Mouse (Mus musculus) small intestine, adult 2 months (tissue): ENCODE measurements around the gene Cpt1a. TPM values are rescaled to one million over a fixed set of nuclear protein-coding genes. Genes with fewer than 3 reads are reported as not detected.

Source experiments
- H3K27ac ChIP-seq: fragments of 200-500 bp; 2 replicates; pipeline ENCODE4 v1.5.1; 2012; ENCODE audit warnings: low read depth, low read length, control low read depth, inconsistent platforms; ENCODE audit not compliant: insufficient read depth
- H3K27me3 ChIP-seq: fragments of 200-500 bp; 2 replicates; pipeline ENCODE4 v1.6.1; 2012; ENCODE audit warnings: mild to moderate bottlenecking, moderate library complexity, low read length, inconsistent platforms; ENCODE audit not compliant: control insufficient read depth, insufficient read depth
- H3K36me3 ChIP-seq: fragments of 200-500 bp; 2 replicates; pipeline ENCODE4 v1.6.1; 2012; ENCODE audit warnings: mild to moderate bottlenecking, low read length, control low read depth, inconsistent platforms; ENCODE audit not compliant: control insufficient read depth, insufficient read depth
- H3K4me1 ChIP-seq: fragments of 200-500 bp; 2 replicates; pipeline ENCODE4 v1.6.1; 2012; ENCODE audit warnings: low read length, inconsistent platforms, mixed read lengths; ENCODE audit not compliant: control insufficient read depth, insufficient read depth, insufficient read length
- H3K4me3 ChIP-seq: fragments of 200-500 bp; 2 replicates; pipeline ENCODE4 v1.5.1; 2012; ENCODE audit warnings: low read depth, mild to moderate bottlenecking, control low read depth, inconsistent platforms, low read length, moderate library complexity
- CTCF ChIP-seq: fragments of 200-500 bp; IDR thresholded peaks from 2 replicates; pipeline ENCODE4 v1.5.1; 2012; ENCODE audit warnings: low read depth, mild to moderate bottlenecking, control low read depth, inconsistent platforms, low read length, moderate library complexity, mixed read lengths; ENCODE audit not compliant: insufficient replicate concordance, insufficient read length; ENCODE audit errors: extremely low read depth
- POLR2A ChIP-seq: fragments of 200-500 bp; IDR thresholded peaks from 2 replicates; pipeline ENCODE4 v1.6.1; 2012; ENCODE audit warnings: low read depth, mild to moderate bottlenecking, control low read depth, inconsistent platforms, low read length, moderate library complexity
- WGBS: fragments of 180-500 bp; shearing (Covaris S2); methylation state at CpG from one replicate; pipeline ENCODE4 v1.1.7; 2018; 5-methylcytosine and 5-hydroxymethylcytosine counted together
- polyA plus RNA-seq: library from polyadenylated mRNA; depleted of rRNA; stranded (reverse); fragments of >200 nt; gene quantifications from 2 replicates; pipeline ENCODE4 v1.2.3, GENCODE M21; 2012

Cpt1a gene
- polyA plus RNA-seq, 1 experiment: 92.1 TPM

DNA sequence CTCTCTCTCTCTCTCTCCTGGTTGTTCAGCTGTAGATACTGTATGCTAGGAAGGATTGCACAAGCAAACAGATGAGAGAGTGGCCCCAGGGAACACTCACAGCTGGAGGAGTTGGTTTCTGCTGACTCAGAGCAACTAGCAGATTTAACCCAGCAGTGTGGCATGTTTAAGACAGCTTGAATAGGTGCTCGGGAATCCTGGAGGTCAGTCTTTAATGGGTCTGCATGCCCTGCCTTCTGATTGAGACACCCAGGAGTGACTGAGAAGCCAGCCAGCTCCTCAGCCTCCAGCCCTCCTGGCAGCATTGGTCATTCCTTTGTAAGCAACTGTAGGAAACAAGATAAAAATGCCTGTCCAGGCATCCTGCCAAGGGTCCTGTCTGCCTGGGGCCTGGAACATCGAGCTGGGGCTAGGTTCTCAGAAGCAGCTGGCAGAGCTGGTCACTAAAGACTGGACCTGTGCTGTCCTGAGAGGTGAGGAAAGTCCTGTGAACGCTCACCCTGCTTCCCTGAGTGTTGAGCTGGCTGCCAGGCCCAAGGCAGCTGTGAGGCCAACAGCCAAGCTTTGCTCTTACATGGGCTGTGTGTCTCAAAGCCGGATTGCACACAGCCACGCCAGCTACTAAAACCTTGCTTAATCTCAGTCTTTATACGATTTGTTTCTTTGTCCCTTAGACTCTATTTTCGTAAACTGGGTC, 31.4 kb downstream of the Cpt1a start:
- TF ChIP-seq POLR2A: no peak
- TF ChIP-seq CTCF: no peak
- H3K27me3 ChIP-seq: no peaks in the 10 kb centered on the region
- WGBS: 59% methylated on average over 7 of the region's 7 CpGs
- no peak overlapping the region for H3K27ac ChIP-seq
- H3K4me3 ChIP-seq: no peak overlapping the region
- H3K36me3 ChIP-seq: peaks cover 52% of the 10 kb centered on the region
- no peaks in the 10 kb centered on the region for H3K4me1 ChIP-seq

DNA sequence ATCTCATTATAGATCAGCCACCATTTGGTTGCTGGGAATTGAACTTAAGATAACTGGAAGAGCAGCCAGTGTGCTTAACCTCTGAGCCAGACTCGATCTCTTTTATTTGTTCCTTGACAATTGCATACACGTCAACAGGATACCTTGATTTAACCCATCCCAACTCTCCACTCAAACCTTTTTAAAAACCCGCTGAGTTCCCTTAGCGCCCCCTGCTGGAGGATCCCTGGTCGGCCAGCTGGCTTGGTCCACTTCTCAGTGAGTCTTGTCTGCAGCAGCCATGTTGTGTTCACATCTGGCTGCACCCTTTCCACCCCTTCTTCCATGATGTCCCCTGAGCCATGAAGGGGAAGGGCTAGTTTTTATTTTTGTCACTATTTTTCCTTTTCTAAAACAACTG, 33.0 kb downstream of the Cpt1a start:
- TF ChIP-seq CTCF (peak; percentile 62; the same call in 1 of the 2 replicates), POLR2A (no peak)
- Histone ChIP-seq H3K36me3 (peaks cover 47% of the 10 kb centered on the region), H3K27ac (no peak overlapping the region), H3K4me1 (no peaks in the 10 kb centered on the region), H3K4me3 (no peak overlapping the region), H3K27me3 (no peaks in the 10 kb centered on the region)
- 79% methylated on average over 5 of the region's 5 CpGs for WGBS

DNA sequence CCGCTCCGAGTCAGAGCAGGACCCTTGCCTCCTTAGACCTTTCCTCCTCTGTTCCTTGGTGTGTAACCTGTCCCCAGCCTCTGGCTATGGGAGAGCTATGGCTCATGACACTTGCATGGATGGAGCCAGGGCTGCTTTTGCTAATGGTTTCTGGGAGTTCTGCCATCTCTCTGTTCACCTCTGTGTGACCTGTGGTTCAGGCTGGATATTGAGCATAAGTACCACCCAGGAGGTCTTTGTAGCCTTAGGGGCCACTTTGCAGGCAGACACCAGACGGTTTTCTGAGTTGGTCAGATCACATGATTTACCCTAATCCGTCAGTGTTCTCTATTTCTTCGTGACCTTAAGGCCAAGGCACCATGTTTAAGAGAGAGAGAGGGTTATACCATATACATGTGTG, 34.4 kb downstream of the Cpt1a start:
- peaks cover 56% of the 10 kb centered on the region for H3K36me3 ChIP-seq
- H3K27ac ChIP-seq: no peak overlapping the region
- TF ChIP-seq CTCF (no peak), POLR2A (no peak)
- WGBS: 94% methylated on average over 5 of the region's 5 CpGs
- H3K4me3 ChIP-seq: no peak overlapping the region
- no peaks in the 10 kb centered on the region for H3K27me3 ChIP-seq
- no peaks in the 10 kb centered on the region for H3K4me1 ChIP-seq

DNA sequence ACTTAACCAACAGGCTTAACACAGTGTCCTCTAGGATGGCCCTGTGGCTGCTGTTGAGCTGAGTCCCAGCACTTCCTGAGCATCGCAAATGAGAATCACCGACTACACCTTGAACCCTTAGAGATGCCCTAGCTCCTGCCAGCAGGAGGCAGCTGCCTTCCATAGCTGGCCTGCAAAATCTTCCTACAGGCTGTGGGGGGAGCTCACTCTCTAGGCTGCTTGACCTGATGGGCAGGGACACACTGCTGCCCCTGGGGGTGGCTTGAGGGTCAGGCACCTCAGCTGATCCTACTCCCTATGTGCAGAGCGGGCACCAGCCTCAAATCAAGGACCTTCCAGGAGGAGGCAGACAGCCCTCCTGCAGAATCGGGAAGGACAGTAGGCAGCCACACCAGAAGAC, 35.5 kb downstream of the Cpt1a start:
- no peak for TF ChIP-seq POLR2A
- TF ChIP-seq CTCF: no peak
- no peak overlapping the region for H3K27ac ChIP-seq
- H3K36me3 ChIP-seq: peaks cover 58% of the 10 kb centered on the region
- whole genome bisulfite sequencing: 87% methylated on average over 4 of the region's 4 CpGs
- no peaks in the 10 kb centered on the region for H3K4me1 ChIP-seq
- no peak overlapping the region for H3K4me3 ChIP-seq
- no peaks in the 10 kb centered on the region for H3K27me3 ChIP-seq

DNA sequence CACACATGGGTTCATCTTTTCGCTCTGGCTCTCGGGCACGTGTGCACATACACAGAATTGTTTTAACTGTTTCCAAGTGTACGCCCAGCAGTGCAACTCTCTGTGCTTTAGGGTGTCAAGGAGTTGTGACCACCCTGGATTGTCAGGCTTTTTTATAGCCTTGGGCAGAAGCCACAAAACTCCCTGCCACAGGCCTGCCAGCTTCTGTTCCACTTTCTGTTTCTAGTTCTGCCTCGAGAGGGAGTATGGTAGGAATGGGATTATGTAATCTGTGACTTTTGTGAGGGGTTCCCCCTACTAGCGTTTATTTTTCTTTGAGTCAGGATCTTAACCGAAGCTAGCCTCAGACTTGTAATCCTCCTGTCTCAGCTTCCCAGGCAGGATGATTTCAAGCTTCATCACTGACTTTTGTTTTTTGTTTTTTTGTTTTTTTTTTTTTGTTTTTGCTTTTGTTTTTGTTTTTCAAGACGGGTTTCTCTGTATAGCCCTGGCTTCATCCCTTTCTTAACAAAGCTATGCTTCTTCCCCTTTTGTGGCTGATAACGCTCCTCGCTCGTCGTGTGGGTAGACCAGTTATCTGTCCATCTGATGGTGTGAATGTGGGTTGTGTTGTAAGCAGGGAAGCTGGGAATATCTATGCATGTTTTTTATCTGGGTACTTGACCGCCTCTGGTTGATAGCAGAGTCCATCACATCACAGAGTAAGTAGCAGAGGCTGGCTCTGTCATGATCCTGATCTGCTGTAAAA, 37.9 kb downstream of the Cpt1a start:
- Histone ChIP-seq H3K4me3 (no peak overlapping the region), H3K27ac (no peak overlapping the region), H3K27me3 (no peaks in the 10 kb centered on the region), H3K4me1 (no peaks in the 10 kb centered on the region), H3K36me3 (peaks cover 70% of the 10 kb centered on the region)
- TF ChIP-seq POLR2A: no peak
- WGBS: 79% methylated on average over 13 of the region's 13 CpGs

DNA sequence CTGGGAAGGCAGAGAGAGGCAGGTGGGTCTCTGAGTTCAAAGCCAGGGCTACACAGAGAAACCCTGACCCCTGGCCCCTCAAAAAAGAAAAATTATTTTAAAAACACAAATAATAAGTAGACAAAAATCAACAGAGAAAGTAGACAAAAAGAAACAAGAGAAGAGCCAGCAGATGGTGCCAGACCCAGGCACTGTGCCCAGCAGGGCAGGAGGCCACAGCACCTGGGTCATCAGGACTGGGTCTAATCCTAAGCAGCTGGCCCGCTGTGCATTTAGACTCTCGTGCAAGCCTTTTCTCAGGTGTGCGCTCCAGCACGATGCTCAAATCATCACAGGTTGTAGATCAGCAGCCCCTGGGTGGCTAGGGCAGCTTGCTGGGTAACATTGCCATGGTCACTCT, 41.4 kb downstream of the Cpt1a start:
- H3K4me3 ChIP-seq: no peak overlapping the region
- no peak overlapping the region for H3K27ac ChIP-seq
- H3K27me3 ChIP-seq: no peaks in the 10 kb centered on the region
- H3K36me3 ChIP-seq: peaks cover 72% of the 10 kb centered on the region
- H3K4me1 ChIP-seq: no peaks in the 10 kb centered on the region; the same call in 1 of the 2 replicates
- 94% methylated on average over 4 of the region's 4 CpGs for WGBS
- no peak for TF ChIP-seq CTCF
- TF ChIP-seq POLR2A: no peak

DNA sequence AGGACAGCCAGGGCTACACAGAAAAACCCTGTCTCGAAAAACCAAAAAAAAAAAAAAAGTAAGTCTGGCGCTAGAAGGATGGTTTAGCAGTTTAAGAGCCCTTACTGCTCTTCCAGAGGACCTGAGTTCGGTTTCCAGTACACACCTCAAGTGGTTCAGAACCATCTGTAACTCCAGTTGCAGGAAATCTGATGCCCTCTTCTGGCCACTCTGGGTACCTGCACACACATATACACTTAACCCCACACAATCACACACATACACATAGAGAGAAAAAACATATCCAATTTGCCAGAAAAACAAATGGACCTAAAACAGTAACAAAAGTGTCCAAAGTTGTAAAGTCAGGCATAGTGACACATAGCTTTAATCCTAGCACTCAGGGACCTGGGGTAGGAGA, 43.0 kb downstream of the Cpt1a start:
- H3K36me3 ChIP-seq: peaks cover 84% of the 10 kb centered on the region
- no peaks in the 10 kb centered on the region; the same call in 1 of the 2 replicates for H3K4me1 ChIP-seq
- WGBS: 88% methylated on average over 3 of the region's 3 CpGs
- no peak for TF ChIP-seq POLR2A
- no peak overlapping the region for H3K27ac ChIP-seq
- H3K27me3 ChIP-seq: no peaks in the 10 kb centered on the region
- no peak overlapping the region for H3K4me3 ChIP-seq

DNA sequence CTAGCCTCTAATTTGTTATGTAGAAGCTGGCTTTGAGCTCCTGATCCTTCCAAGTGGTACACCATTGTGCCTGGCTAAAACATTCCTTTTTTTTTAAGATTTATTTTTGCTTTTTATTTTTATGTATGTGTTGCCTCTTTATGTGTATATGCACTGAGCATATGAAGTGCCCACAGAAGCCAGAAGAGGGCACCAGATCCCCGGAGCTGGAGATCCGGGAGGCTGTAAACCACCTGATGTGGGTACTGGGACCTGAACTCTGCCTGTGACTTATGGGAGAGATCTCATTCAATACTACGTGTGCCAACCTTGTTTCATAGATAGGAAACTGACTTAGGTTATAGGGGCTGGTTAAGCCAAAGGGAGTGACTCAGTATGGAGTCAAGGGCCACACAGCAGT, 46.1 kb downstream of the Cpt1a start:
- Histone ChIP-seq H3K27ac (no peak overlapping the region), H3K4me1 (no peaks in the 10 kb centered on the region; the same call in 1 of the 2 replicates), H3K27me3 (no peaks in the 10 kb centered on the region), H3K4me3 (no peak overlapping the region), H3K36me3 (peaks cover 80% of the 10 kb centered on the region)
- 95% methylated on average over 3 of the region's 3 CpGs for WGBS
- TF ChIP-seq CTCF (peak; percentile 15; the same call in 1 of the 2 replicates), POLR2A (no peak)
